Mouse (Mus musculus): ENCODE measurements around the gene Masp1.

Gene Masp1

DNA sequence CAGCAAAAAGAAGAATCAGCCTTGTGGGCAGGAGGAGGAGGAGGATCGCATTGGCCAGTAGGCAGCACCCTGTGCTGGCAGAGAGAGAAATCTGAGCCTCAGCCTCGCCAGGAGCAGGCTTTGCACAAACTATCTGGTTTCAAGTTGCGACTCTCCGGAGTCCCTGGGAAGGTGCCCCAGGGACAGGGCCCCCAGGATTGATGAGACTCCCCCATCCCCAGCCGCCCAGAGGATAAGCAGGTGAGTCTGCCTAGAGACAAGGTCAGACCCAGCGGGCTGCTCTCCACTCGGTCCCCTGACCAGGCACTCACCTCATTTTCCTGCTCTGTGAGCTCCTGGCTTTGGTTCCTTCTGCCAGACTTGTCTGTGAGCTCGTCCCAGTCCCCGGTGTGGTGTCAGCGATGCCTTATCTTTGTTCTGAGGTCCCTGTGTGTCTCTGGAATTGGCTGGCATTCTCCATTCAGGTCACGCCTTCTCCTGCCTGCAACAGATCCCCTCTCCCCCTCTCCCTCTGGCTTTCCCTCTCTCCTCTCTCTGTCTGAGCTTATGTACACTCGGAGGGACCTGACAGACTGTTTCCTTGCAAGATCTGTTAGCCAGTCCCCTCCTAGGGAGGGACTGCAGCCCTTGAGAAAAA lies at the start of gene Masp1, which contains the start of gene Rtp4:
Gene Masp1, minus strand, starts transcription at position 581 of the 637 bp plus-strand sequence.
Gene Rtp4, plus strand, starts transcription at position 57 of the 637 bp plus-strand sequence.
- peak; percentile 30 for DNase-seq

DNA sequence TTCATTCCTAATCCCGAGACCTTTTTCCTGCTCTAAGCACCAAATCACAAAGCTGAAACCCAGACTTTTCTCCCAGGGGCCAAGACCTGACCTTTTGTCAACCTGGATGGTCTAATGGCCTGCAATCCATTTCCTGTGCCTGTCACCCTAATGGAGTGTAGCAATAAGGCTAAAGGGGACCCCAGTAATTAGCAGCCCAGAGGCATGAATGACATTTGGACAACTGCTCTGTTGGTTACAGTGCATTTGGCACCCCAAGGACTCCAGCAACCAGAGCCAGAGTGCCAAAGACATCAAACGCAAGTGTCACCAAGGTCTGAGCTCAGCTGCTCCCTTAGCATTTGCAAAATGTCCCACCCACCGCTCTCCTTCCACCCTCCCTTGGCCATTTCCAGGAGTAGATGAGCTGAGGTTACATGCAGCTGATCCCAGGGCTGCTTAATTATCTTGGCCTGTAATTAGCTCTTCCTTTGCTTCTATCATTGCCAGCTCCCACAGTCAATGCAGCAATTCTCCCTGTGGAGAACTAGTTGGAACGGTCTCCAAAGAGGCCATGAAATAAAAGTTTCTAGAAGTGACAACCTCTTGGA lies 47.8 kb upstream of the Masp1 start:
- DNase-seq: no peak

DNA sequence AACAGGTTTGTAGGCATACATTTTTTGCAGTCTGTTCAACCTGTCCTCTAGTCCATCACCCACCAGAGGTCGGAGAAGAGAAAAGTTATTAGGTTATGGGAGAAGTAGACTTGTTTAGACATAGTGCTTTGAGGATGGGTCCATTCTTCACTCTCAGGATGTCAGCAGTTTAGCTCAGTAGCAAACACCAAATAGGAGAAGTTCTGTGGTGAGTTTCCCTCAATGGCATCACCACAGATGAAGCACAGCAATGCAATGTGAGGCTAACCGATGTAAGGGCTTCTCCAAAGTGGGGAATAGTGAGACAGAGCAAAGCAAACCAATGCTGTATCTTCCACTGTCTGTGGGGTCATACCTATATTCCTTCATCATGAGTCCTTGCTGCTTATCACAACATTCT lies 37.1 kb upstream of the Masp1 start:
- no peak for DNase-seq

DNA sequence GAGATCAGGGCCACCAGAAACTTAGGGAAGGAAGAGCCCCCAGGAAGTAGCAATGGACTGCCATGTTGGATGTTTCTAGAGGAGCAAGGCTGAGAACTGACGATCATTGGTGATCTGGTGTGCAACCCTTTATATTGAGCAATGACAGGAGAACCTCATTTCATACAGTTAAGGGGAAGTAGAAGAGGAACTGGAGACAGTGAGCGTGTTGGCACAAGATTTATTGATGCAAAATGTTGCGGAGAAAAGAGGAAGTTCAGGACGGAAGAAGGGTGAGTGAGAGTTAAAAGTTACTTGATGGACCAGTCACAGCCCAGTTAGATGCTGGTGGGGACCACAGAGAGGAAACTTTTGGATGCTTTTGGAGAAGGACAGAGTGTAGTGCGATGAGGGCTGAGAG lies 36.6 kb upstream of the Masp1 start:
- DNase-seq: no peak

DNA sequence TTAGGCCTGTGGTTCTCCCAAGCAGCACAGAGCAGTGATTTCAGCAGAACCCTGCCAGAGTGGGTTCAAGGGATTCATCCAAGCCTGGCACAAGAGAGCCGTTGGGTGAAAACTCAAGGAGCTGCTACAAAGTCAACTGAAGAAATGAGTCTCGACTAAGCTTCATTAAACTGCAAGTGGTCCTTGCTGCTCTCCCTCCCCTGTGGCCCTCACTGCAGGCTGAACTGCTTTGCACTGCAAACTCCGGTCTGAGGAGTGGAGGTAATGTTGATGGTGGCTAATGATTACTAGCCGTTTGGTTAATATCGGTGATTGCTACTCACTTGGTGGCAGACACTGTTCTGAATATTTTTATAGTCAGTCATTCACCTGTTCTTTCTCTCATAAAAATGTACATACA lies 34.1 kb upstream of the Masp1 start:
- DNase-seq: no peak

DNA sequence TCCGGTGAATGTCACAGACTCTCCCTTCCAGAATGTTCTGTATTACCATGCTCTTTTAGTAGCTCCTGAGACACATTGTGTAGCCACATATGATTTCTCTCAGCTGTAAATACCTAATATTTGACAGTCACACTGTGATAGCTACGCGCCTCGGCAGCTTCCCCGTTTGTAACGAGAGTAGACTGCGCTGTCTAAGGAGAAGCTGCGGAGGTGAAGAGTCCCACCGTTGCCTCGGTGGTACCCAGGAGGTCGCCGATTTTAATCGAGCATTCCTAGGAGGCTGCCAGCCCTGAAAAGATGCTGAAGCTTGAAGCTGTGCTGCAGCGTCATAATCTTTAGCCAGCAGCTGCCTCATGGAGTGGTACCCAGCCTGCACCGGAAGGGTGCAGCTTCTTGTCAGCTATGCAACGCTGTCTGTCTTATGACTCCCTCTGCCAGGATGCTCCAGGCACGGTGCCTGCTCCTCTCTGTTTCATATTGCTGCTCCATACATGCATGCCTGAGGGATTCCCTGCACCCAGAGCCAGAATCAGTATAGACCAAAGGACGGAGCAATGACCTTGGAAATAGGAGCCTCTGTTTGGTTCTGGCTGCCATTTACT lies 30.5 kb upstream of the Masp1 start:
- DNase-seq: peak; percentile 27

DNA sequence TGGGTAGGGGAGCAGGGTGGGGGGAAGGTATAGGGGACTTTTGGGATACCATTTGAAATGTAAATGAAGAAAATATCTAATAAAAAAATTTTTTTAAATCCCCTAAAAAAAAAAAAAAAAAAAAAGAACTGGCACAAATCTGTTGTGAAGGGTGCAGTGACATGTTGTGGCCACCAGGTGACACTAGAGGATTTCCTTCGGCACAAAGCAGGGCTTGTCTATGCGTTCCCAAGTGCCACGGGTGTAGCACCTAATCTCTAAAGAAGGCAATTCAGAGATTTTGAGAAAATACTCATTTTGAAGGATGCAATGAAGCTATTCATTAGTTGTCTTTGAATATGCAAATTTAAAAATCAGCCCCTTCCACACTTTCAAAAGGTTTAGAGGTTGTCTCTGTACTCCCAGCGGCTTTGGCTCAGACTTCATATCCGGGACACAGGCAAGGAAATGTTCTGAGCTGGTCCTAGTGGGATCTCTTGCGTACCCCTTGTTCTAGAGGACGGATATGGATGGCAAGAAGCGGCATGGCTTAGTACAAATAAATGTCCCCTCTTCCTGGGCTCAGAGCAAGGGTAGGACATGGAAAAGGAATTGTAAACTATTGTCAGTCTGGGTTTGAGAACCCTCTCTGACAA lies 29.8 kb upstream of the Masp1 start:
- DNase-seq: peak; percentile 60

DNA sequence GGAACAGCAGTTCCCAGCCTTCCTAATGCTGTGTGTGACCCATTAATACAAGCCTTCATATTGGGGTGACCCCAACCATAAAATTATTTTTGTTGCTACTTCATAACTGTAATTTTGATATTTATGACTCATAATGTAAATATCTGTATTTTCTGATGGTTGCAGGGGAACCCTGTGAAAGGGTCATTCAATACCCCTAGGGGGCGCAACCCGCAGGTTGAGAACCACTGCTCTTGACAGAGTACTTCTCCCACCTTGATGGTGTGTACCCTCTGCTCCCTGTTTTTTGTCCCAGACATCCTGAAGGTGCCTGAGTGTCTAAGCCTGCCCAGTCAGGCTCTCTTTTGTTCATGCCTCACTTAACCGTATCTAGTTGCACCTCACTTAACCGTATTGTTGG lies 27.2 kb upstream of the Masp1 start:
- no peak for DNase-seq

DNA sequence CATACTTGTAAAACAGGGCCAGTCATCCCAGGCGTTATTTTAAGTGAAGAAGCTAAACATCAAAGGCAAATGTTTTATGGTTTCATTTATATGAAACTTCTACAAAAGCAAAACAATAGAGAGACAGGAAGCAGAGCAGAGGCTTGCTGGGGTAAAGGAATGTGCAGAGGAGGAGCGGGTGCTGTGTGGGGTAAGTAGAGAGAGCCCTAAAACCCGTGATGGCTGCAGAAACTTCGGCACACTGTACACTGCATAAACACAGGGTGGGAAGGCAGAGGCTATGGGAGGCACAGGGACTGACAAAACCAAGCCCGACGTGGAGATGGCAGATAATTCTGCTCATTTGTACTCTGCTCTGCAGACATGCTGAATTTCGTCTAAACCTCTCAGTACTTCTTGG lies 23.7 kb upstream of the Masp1 start:
- DNase-seq: no peak

DNA sequence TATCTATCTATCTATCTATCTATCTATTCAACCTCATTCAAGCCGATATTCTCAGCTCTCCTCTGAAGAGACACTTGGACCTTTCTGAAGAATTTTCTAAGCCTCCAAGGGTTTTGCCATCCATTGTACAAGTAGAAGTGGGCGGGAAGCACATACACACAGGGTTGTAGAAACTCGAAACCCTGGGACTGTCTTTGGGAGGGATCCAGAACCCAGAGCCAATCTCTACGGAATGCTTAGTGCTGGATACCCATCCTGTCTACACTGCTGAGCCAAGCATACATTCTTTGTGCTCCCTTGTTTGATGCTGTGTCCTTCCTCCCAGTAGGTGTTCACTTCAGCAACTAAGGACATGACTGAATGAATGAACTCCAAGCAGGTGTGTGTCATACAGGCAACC lies 22.3 kb upstream of the Masp1 start:
- DNase-seq: no peak

DNA sequence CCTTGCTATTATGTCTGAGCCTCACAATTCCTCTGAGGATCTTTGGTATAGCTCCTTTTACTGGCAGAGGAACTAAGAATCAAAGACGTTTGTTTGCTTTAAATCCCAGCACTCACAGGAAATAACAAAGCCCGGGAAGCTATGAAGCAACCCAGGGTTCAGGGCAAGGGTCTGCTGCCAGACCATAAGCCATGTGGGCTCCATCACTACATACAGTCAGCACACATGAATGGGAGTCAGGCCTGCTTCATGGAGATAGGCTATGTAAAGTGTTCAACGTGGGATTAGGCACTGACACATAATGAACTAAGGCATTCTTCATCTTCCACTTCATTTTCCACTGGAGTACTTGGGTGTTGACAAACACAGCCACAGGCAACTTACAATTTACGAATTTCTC lies 20.4 kb upstream of the Masp1 start:
- DNase-seq: no peak

DNA sequence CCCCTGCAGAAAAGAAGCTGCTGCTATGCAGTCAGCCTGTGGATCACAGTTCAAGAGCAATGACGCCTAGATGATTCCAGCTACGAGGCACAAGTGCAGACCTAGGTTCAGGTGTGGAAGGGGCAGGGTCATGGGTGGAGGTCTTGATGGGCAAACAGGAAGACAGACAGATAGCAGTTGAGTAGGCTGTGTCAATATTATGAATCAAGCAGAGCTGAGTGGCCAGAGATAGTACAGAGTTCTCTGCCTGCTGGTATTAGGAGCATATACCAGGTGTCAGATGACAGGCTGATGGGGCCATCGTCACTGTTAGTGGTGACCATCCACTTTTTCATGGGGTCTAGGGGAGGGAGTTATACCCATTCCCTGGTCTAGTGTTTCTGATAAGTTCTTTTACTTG lies 13.1 kb upstream of the Masp1 start:
- no peak for DNase-seq

DNA sequence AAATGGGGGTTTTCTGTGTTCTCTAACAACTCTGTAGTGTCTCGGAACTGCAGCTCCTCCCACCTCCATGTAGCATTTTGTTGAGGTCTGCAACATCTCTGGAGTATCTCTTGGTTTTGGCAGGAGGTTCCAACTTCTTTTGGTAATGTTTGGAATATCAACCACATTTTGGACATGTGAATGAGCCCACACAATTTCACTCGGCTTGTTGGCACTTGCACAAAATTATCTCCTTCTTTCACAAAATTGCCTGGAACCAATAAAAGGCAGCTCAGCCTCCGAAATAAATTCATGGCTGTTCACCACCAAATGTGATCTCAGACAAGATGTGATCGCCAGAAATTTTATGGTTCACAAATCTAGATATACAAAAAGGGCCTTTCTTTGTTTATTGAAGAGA lies 8.6 kb upstream of the Masp1 start:
- no peak for DNase-seq

DNA sequence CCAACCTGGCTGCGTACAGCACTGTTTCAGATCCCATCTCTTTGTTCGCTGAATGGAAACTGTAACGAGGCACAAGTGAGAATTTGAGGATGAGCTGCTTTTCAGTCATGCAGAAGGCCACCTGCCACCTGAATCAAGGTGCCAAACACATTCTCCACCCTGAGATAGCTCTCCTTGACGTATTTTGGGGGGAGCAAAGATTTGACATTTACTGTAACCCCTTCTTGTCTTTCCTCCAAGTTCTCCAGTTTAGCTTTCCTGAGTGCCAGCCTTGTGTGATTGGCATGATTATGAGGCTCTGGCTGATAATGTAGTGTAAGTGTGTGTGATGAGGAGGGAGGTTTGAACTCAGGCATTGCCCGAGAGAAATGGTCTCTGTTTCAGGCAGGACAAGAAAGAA lies 1.5 kb upstream of the Masp1 start:
- DNase-seq: no peak

DNA sequence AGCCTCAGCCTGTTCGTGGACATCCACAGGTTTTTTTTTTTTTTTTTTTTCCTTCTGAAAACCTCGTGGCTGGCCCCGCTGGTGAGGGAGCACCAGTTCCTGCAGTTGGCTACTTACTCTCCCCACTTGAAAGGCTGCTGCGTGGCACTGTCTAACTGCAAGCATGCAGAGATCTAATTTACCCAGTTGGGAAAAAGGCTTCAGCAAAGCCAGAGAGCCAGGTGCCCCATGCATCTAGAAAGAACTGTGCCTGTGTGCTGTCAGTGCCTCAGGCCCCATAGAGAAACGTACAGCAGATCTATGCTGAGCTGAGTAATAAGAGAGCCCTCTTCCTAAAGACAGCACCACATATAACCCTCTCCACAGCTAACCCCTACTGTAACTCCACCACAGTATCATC lies 477 bp upstream of the Masp1 start:
- no peak for DNase-seq

DNA sequence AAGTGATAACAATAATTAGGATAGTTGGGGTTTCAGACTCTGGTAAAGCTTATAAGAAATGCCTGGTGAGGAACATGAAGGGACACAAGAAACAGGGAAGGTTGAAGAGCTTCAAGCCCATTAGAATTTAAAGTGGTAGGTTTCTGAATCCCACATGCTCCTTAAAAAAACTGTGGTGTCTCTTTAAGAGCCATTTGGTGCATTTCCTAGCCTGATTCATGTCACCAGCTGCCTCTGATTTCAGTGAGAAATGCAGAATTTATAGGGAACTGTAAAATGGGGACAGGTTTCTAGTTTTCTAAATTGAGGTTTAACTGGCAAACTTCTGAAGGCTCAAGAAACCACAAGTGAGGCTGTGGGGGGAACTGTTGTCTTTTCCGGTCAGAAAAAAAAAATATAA lies 844 bp downstream of the Masp1 start:
- no peak for DNase-seq

DNA sequence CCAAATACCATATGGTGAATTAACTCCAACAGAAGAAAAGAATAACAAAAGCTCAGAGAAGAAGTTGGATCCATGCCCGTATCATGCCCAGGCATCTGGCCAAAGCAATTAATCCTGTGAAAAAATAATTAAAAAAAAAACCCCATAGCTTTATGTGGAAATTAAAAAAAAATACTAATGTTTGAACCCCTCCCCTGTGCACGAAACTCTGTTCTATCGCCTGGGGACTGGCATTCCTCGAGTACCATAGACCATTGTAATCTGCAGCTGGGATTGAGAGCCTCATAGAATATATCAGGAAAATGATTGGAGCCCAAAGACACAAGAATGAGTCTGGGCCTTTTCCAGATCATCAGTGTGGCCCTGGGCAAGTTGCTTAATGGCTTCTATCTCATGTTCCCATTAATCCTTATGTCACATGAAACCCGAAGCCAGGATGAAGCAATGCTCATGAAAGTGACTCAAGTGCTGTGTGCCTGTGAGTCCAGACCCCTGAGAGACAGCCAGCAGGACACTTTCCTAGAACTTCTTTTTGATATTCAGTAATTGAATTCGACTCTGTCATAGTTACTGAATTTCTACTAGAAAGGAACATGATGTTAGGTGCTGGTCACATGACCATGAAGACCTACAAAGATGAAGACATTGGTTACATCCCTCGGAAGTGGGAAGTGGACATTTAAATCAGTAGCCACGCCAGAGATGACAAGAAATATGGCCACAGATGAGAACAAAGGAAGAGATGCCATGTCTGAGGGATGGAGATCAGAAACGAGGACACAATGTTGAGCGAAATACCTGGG lies 1.8 kb downstream of the Masp1 start:
- peak; percentile 61 for DNase-seq

DNA sequence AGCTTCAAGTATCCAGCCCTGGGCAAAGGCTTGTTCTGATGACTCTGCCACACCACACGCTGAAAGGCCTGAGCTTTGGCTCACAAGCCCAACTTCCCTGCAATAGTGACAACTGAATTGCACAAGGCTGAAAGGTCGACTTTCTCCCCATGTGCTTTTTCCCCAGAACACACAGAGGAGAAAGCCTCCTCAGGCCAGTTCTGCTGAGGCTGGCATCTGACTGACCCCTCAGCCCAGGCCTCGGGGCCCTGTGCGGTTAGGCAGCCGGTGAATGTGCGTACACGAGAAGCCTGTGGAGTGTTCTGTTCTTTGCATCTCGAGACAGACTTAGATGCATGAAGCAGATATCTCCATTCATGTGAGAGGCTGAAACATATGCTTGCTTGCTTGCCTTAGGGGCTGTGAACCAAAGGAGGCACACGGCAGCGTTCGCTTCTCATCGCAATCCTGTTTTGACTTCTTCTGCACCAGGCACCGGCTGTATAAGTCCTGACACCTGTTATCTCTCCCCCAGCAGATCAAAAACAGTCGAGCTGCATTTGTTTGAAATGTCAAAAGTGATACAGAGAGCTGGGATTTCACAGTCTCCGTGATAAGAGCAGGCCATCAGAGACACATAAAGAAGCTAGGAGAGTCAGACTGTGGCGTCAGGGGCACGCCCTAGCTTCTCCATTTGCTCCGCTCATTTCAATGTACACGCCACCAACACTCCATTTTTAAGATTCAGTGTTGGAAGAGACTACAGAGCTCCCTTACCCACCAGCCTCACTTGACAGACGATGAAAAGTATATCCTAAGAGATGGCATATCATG lies 2.7 kb downstream of the Masp1 start:
- DNase-seq: no peak

DNA sequence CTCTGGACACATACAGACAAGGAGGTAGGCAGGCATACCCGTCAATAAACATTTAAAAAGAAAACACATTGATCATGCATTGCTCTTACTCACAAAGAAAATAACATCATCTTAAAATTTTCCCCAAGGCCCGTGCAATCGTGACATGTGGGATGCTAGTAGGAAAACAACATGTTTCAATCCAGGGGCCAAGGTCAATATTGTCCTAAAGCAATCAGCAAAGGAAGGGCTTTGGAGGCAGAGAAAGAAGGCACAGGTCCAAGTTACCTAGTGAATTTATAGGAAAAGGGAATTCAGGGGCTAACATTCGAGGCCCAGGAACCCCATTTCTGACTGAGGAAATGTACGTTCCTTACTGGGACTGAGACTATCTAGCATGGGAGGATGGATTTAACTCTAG lies 3.4 kb downstream of the Masp1 start:
- DNase-seq: no peak

DNA sequence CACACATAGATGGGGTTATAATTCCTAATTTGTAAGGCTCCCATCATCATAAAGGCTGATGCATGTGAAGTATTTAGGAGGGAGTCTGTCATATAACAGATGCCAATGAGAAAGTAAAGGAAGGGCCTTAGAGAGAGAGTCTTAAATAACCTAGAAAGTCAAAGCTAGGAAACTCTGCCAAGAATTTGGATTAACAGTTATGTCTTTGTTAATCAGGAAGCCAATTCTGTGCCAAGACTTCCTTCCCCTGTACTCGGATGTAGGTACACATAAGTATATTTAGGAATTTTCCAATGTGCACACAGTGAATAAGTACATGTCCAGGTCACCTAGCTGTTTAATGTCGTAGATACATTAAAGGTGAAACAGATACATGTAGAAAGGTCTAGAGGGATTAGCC lies 4.0 kb downstream of the Masp1 start:
- no peak for DNase-seq

DNA sequence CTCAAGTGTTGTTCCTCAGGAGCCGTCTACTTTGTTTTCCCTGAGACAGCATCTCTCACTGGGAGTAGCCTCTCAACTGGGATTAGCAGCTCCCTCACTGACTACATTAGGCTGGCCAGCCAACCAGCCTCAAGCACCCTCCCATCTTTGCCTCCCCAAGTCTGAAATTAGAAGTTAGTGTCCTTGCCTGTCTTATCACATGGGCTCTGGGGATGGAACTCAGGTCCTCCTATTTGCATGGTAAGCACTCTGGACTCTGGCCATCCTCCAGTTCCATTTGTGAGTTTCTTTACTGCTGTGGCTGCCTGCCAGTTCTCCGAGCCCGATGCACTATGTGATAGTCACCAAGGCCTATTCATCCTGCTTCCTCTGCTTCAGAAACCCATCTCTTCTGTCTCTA lies 4.8 kb downstream of the Masp1 start:
- DNase-seq: peak; percentile 67

DNA sequence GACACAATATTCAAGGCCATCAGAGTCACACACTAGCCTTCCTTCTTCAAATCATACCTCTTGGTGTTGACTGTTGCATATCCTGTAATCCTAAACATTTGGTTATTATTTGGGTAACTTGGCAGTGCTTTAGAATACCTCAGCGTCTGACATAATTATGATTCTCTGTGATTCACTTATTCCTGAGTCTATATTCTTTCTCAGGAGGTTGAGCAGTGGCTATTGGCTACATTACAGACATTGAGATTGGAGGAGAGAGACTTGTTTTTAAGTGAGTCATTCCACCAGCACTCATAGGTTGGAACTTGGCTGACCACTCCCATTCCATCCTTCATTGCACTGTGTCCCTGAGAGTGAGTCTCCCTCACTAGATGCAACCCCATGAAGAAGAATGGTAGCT lies 7.2 kb downstream of the Masp1 start:
- no peak for DNase-seq

Measured in right cerebral cortex, postnatal 4 days (tissue).